22 mouse cellular contexts compared by ENCODE assay signal in genomic region chr11:95015484-95015883, GRCm38 (mm10). TPM values are rescaled to one million over a fixed set of nuclear protein-coding genes. Genes with fewer than 3 reads are reported as not detected.
DNase-seq lines count a peak whose midpoint lies in the region; ATAC-seq lines count a peak whose summit lies in the region.
"Had no signal": no experiment of that assay in that cellular context is flagged by ENCODE, and none has a peak within 500 bp of the region (broad histone marks: within the 10 kb centered on the region; RNA-seq: fewer than 3 reads in every experiment).

No protein-coding gene starts in this region.

- DNase-seq in heart, postnatal 4 days: no peak
- no peak for DNase-seq in limb, embryonic 10.5 days (ENCODE audit: low spot score)
- DNase-seq in neural tube, embryonic 10.5 days (ENCODE audit: extremely low spot score, low spot score): no peak
- DNase-seq: adrenal gland, postnatal 25 days; B cell, adult 2 months; cerebellum, adult 18-20 months; kidney, adult 18-20 months; kidney, postnatal 10 days; left cerebral cortex, postnatal 4 days; spleen, adult 18-20 months had no signal

- H3K9me3 ChIP-seq in heart, embryonic 11.5 days (replicated peaks; ENCODE audit: control insufficient read depth, low read length): no peaks in the 10 kb centered on the region
- H3K9me3 ChIP-seq in limb, embryonic 12.5 days: no peaks in the 10 kb centered on the region
- no peaks in the 10 kb centered on the region for H3K9me3 ChIP-seq in limb, embryonic 10.5 days (replicated peaks)
- H3K9me3 ChIP-seq in neural tube, embryonic 13.5 days: no peaks in the 10 kb centered on the region
- H3K9me3 ChIP-seq: lung, embryonic 15.5 days; stomach, embryonic 15.5 days had no signal

- H3K27ac ChIP-seq in heart, embryonic 11.5 days (ENCODE audit: low read depth, low read length): no peak overlapping the region
- no peak overlapping the region for H3K27ac ChIP-seq in limb, embryonic 12.5 days
- H3K27ac ChIP-seq in limb, embryonic 10.5 days: no peak overlapping the region
- peak overlapping the region; percentile 28; the same call in 1 of the 2 replicates for H3K27ac ChIP-seq in neural tube, embryonic 13.5 days (replicated peaks)
- H3K27ac ChIP-seq: layer of hippocampus, adult 2 months; lung, embryonic 15.5 days; stomach, embryonic 15.5 days had no signal

- H3K36me3 ChIP-seq in heart, embryonic 11.5 days (ENCODE audit: control insufficient read depth, insufficient read depth, low read length): 0 out of 2 replicates have a peak, but pooled peaks cover 5% of the 10 kb centered on the region
- peaks cover 65% of the 10 kb centered on the region for H3K36me3 ChIP-seq in limb, embryonic 12.5 days
- peaks cover 83% of the 10 kb centered on the region for H3K36me3 ChIP-seq in limb, embryonic 10.5 days
- peaks cover 59% of the 10 kb centered on the region for H3K36me3 ChIP-seq in neural tube, embryonic 13.5 days

- H3K4me3 ChIP-seq in heart, embryonic 11.5 days (ENCODE audit: low read depth, low read length): no peak overlapping the region
- no peak overlapping the region for H3K4me3 ChIP-seq in limb, embryonic 12.5 days (replicated peaks)
- no peak overlapping the region for H3K4me3 ChIP-seq in limb, embryonic 10.5 days
- H3K4me3 ChIP-seq in neural tube, embryonic 13.5 days: no peak overlapping the region
- H3K4me3 ChIP-seq: layer of hippocampus, adult 2 months; lung, embryonic 15.5 days; myocyte; stomach, embryonic 15.5 days had no signal

- H3K27me3 ChIP-seq in heart, embryonic 11.5 days (ENCODE audit: control insufficient read depth, insufficient read depth, low read length): peaks cover 20% of the 10 kb centered on the region
- H3K27me3 ChIP-seq in limb, embryonic 12.5 days: peaks cover 11% of the 10 kb centered on the region; the same call in 1 of the 2 replicates
- H3K27me3 ChIP-seq in limb, embryonic 10.5 days (ENCODE audit: low read depth, poor library complexity, severe bottlenecking): peaks cover 33% of the 10 kb centered on the region
- H3K27me3 ChIP-seq in neural tube, embryonic 13.5 days: no peaks in the 10 kb centered on the region
- H3K27me3 ChIP-seq: lung, embryonic 15.5 days; stomach, embryonic 15.5 days had no signal

- WGBS in heart, embryonic 11.5 days (ENCODE audit: insufficient replicate concordance): 53% methylated on average over 3 of the region's 3 CpGs
- WGBS in limb, embryonic 12.5 days: 72% methylated on average over 3 of the region's 3 CpGs
- WGBS in limb, embryonic 10.5 days: 73% methylated on average over 3 of the region's 3 CpGs
- WGBS in neural tube, embryonic 13.5 days: 78% methylated on average over 3 of the region's 3 CpGs

- no peak for ATAC-seq in heart, embryonic 11.5 days (replicated peaks; ENCODE audit: insufficient number of reproducible peaks, low FRiP score, low TSS enrichment)
- no peak for ATAC-seq in limb, embryonic 12.5 days (ENCODE audit: insufficient number of reproducible peaks, insufficient read depth, low FRiP score, low TSS enrichment, low read depth)
- ATAC-seq in neural tube, embryonic 13.5 days (ENCODE audit: low read depth): no peak
- no peak for ATAC-seq in activated CD4-positive, CD25-positive, alpha-beta regulatory T cell, adult 4 months

- H3K4me1 ChIP-seq in heart, embryonic 11.5 days (ENCODE audit: control insufficient read depth, insufficient read depth, low read length): peaks cover 29% of the 10 kb centered on the region
- H3K4me1 ChIP-seq in limb, embryonic 12.5 days (replicated peaks): peaks cover 21% of the 10 kb centered on the region
- H3K4me1 ChIP-seq in limb, embryonic 10.5 days: peaks cover 32% of the 10 kb centered on the region
- H3K4me1 ChIP-seq in neural tube, embryonic 13.5 days (replicated peaks): peaks cover 69% of the 10 kb centered on the region

- peak overlapping the region; percentile 31 for H3K4me2 ChIP-seq in heart, embryonic 11.5 days
- H3K4me2 ChIP-seq in limb, embryonic 12.5 days: no peak overlapping the region
- 0 out of 2 replicates have a peak overlapping the region, but pooled peaks have one; percentile 4 for H3K4me2 ChIP-seq in neural tube, embryonic 13.5 days
- H3K4me2 ChIP-seq: lung, embryonic 15.5 days; stomach, embryonic 15.5 days had no signal

- H3K9ac ChIP-seq in heart, embryonic 11.5 days (ENCODE audit: low read depth, low read length): peak overlapping the region; percentile 39; the same call in 1 of the 2 replicates
- H3K9ac ChIP-seq in limb, embryonic 12.5 days (replicated peaks): 0 out of 2 replicates have a peak overlapping the region, but pooled peaks have one; percentile 23
- H3K9ac ChIP-seq in neural tube, embryonic 13.5 days: 0 out of 2 replicates have a peak overlapping the region, but pooled peaks have one; percentile 13
- H3K9ac ChIP-seq: lung, embryonic 15.5 days; stomach, embryonic 15.5 days had no signal

RNA-seq across cellular contexts. Expression of gene Samd14, which starts 5.8 kb away (rescaled TPM):
- 16.0 and 16.3 TPM in 2 replicates for polyA plus RNA-seq in heart, embryonic 11.5 days (2014; fragmentation: Nextera tagmentation; extraction: Ambion mirVana)
- 1 to 10 TPM; 9.1 to 9.5 TPM for total RNA-seq in heart, postnatal 4 days (2021)
- polyA plus RNA-seq in limb, embryonic 12.5 days (2016; fragmentation: Nextera tagmentation; extraction: Ambion mirVana): 34.6 and 37.7 TPM in 2 replicates
- polyA plus RNA-seq in limb, embryonic 10.5 days (2016; fragmentation: Nextera tagmentation; extraction: Ambion mirVana): 29.7 and 39.2 TPM in 2 replicates
- 133 and 151 TPM in 2 replicates for polyA plus RNA-seq in neural tube, embryonic 13.5 days (2015; fragmentation: Nextera tagmentation; extraction: Ambion mirVana)
- under 1 TPM in 1 of 2 experiments, not detected in 1; 0.32 TPM for polyA plus RNA-seq in activated CD4-positive, CD25-positive, alpha-beta regulatory T cell, adult 4 months (2017; shearing (Covaris generic))

RNA-seq across cellular contexts. Expression of gene Ppp1r9b, which starts 24.6 kb away (rescaled TPM):
- polyA plus RNA-seq in heart, embryonic 11.5 days (2014; fragmentation: Nextera tagmentation; extraction: Ambion mirVana): 11.4 and 16.3 TPM in 2 replicates
- 10 to 100 TPM; 45.3 to 46.3 TPM for total RNA-seq in heart, postnatal 4 days (2021)
- polyA plus RNA-seq in limb, embryonic 12.5 days (2016; fragmentation: Nextera tagmentation; extraction: Ambion mirVana): 12.0 and 12.6 TPM in 2 replicates
- 9.9 and 10.8 TPM in 2 replicates for polyA plus RNA-seq in limb, embryonic 10.5 days (2016; fragmentation: Nextera tagmentation; extraction: Ambion mirVana)
- 18.0 and 19.3 TPM in 2 replicates for polyA plus RNA-seq in neural tube, embryonic 13.5 days (2015; fragmentation: Nextera tagmentation; extraction: Ambion mirVana)
- 10 to 100 TPM; 23.1 to 24.0 TPM for polyA plus RNA-seq in activated CD4-positive, CD25-positive, alpha-beta regulatory T cell, adult 4 months (2017; shearing (Covaris generic))

RNA-seq across cellular contexts. Expression of gene Pdk2, which starts 25.7 kb away (rescaled TPM):
- polyA plus RNA-seq in heart, embryonic 11.5 days (2014; fragmentation: Nextera tagmentation; extraction: Ambion mirVana): 45.6 and 53.0 TPM in 2 replicates
- total RNA-seq in heart, postnatal 4 days (2021): 100 to 1,000 TPM; 178 to 200 TPM
- polyA plus RNA-seq in limb, embryonic 12.5 days (2016; fragmentation: Nextera tagmentation; extraction: Ambion mirVana): 21.9 and 22.4 TPM in 2 replicates
- 9.8 and 21.2 TPM in 2 replicates for polyA plus RNA-seq in limb, embryonic 10.5 days (2016; fragmentation: Nextera tagmentation; extraction: Ambion mirVana)
- 26.2 and 27.6 TPM in 2 replicates for polyA plus RNA-seq in neural tube, embryonic 13.5 days (2015; fragmentation: Nextera tagmentation; extraction: Ambion mirVana)
- polyA plus RNA-seq in activated CD4-positive, CD25-positive, alpha-beta regulatory T cell, adult 4 months (2017; shearing (Covaris generic)): 1 to 10 TPM; 2.9 to 5.6 TPM

RNA-seq across cellular contexts. Expression of gene Sgca, which starts 39.4 kb away (rescaled TPM):
- polyA plus RNA-seq in heart, embryonic 11.5 days (2014; fragmentation: Nextera tagmentation; extraction: Ambion mirVana): 24.7 and 25.3 TPM in 2 replicates
- total RNA-seq in heart, postnatal 4 days (2021): 10 to 100 TPM; 67.0 to 89.1 TPM
- 2.8 and 3.0 TPM in 2 replicates for polyA plus RNA-seq in limb, embryonic 12.5 days (2016; fragmentation: Nextera tagmentation; extraction: Ambion mirVana)
- polyA plus RNA-seq in limb, embryonic 10.5 days (2016; fragmentation: Nextera tagmentation; extraction: Ambion mirVana): 0.23 TPM in 1 of 2 replicates, not detected in the other
- polyA plus RNA-seq in neural tube, embryonic 13.5 days (2015; fragmentation: Nextera tagmentation; extraction: Ambion mirVana): 1.8 TPM in 1 of 2 replicates, not detected in the other
- polyA plus RNA-seq in activated CD4-positive, CD25-positive, alpha-beta regulatory T cell, adult 4 months (2017; shearing (Covaris generic)): under 1 TPM in 1 of 2 experiments, not detected in 1; 0.46 TPM
- total RNA-seq: adrenal gland, postnatal 25 days; left cerebral cortex, postnatal 4 days had no signal

RNA-seq across cellular contexts. Expression of gene Hils1, which starts 48.1 kb away (rescaled TPM):
- polyA plus RNA-seq in heart, embryonic 11.5 days (2014; fragmentation: Nextera tagmentation; extraction: Ambion mirVana): 0.24 TPM in 1 of 2 replicates, not detected in the other
- total RNA-seq in heart, postnatal 4 days (2021): not detected
- not detected in 2 replicates for polyA plus RNA-seq in limb, embryonic 12.5 days (2016; fragmentation: Nextera tagmentation; extraction: Ambion mirVana)
- not detected in 2 replicates for polyA plus RNA-seq in limb, embryonic 10.5 days (2016; fragmentation: Nextera tagmentation; extraction: Ambion mirVana)
- polyA plus RNA-seq in neural tube, embryonic 13.5 days (2015; fragmentation: Nextera tagmentation; extraction: Ambion mirVana): not detected in 2 replicates
- polyA plus RNA-seq in activated CD4-positive, CD25-positive, alpha-beta regulatory T cell, adult 4 months (2017; shearing (Covaris generic)): not detected
- total RNA-seq: adrenal gland, postnatal 25 days; gastrocnemius, adult 8-10 months; heart, adult 18-20 months; layer of hippocampus, adult 2 months had no signal
- polyA plus RNA-seq: embryonic facial prominence, embryonic 11.5 days; lung, embryonic 15.5 days; stomach, embryonic 15.5 days; thymus, postnatal 0 days had no signal

Comparison
In these comparisons a context has a peak if more than half of its experiments do, and no peak if none do; other contexts are left out.
1. RNA of gene Samd14, which starts 5.8 kb away (polyA plus RNA-seq): 133 to 151 TPM in neural tube, embryonic 13.5 days, 29.7 to 39.2 TPM in limb, embryonic 10.5 days, 34.6 to 37.7 TPM in limb, embryonic 12.5 days and 16.0 to 16.3 TPM in heart, embryonic 11.5 days; 0.32 TPM in activated CD4-positive, CD25-positive, alpha-beta regulatory T cell, adult 4 months; every median in the first group is over 10 times any median in the second.
2. Peak in every context shown above with its lines, with median percentiles within 50 percentile points of each other: H3K9ac ChIP-seq.